Mouse (Mus musculus): ENCODE measurements around the gene Stim2.

DNA sequence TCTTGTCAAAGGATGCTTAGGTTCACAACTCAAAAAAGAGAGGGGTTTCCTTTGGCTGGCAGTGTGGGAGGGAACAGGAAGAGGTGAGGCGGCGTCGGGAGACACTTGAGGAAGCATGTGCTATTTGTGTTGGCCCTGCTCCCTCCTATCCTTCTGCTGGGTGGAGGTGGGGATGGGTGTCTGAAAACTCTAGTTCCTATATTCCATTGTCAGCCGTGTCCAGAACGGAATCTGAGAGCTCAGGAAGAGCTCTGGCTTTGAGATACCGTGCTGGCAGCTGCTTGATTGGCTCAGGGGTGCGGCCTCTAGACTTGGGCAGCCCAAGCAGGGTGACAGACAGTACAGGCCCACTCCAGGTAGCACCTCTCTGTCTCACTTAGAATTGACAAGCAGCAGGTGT is 28.1 kb upstream of the Stim2 start:
- TF ChIP-seq CTCF (IDR thresholded peaks at IDR 0.05) (no peak), POLR2A (IDR thresholded peaks at IDR 0.05; ENCODE audit: insufficient read depth, low read depth, low read length) (0 out of 2 replicates have a peak, but pooled peaks have one; percentile 16), EP300 (IDR thresholded peaks at IDR 0.05; ENCODE audit: insufficient read depth, low read depth, low read length) (peak; percentile 95)

All from heart, adult 2 months (tissue).